Mouse (Mus musculus): ENCODE results near the gene Rab24. TPM values are rescaled to one million over a fixed set of nuclear protein-coding genes. Genes with fewer than 3 reads are reported as not detected.

Gene Rab24
- polyA plus RNA-seq, 1 experiment from 2014 or later, result 62.0 TPM

GRCm38 (mm10) chr13:55300913-55301312, 20.8 kb downstream of the Rab24 start:
- Histone ChIP-seq H3K4me1 (replicated peaks) (no peaks in the 10 kb centered on the region), H3K36me3 (peaks cover 76% of the 10 kb centered on the region), H3K4me2 (no peak overlapping the region), H3K9me3 (replicated peaks) (no peaks in the 10 kb centered on the region), H3K4me3 (no peak overlapping the region), H3K9ac (no peak overlapping the region), H3K27me3 (replicated peaks) (no peaks in the 10 kb centered on the region), H3K27ac (ENCODE audit: poor library complexity, severe bottlenecking) (no peak overlapping the region)
- no peak for ATAC-seq (ENCODE audit: insufficient number of reproducible peaks, low FRiP score)
- 86% methylated on average over 5 of the region's 5 CpGs for WGBS

GRCm38 (mm10) chr13:55296760-55297159, 25.0 kb downstream of the Rab24 start:
- Histone ChIP-seq H3K27ac (ENCODE audit: poor library complexity, severe bottlenecking) (no peak overlapping the region), H3K4me3 (no peak overlapping the region), H3K9ac (no peak overlapping the region), H3K4me2 (no peak overlapping the region), H3K27me3 (replicated peaks) (no peaks in the 10 kb centered on the region), H3K36me3 (peaks cover 76% of the 10 kb centered on the region), H3K4me1 (replicated peaks) (no peaks in the 10 kb centered on the region), H3K9me3 (replicated peaks) (no peaks in the 10 kb centered on the region)
- 95% methylated on average over 1 of the region's 1 CpGs for WGBS
- no peak for ATAC-seq (ENCODE audit: insufficient number of reproducible peaks, low FRiP score)

- H3K36me3 ChIP-seq, result peaks cover 77% of the 10 kb centered on the region
- H3K4me1 ChIP-seq (replicated peaks), result no peaks in the 10 kb centered on the region
- ATAC-seq (ENCODE audit: insufficient number of reproducible peaks, low FRiP score), result no peak
- no peak overlapping the region for H3K9ac ChIP-seq
- H3K4me3 ChIP-seq, result no peak overlapping the region
- no peaks in the 10 kb centered on the region for H3K27me3 ChIP-seq (replicated peaks)
- H3K9me3 ChIP-seq (replicated peaks), result no peaks in the 10 kb centered on the region
- H3K27ac ChIP-seq (ENCODE audit: poor library complexity, severe bottlenecking), result no peak overlapping the region
- 90% methylated on average over 3 of the region's 3 CpGs for WGBS
- no peak overlapping the region for H3K4me2 ChIP-seq
Measured at GRCm38 (mm10) chr13:55288854-55289253, 32.9 kb downstream of the Rab24 start.

GRCm38 (mm10) chr13:55277646-55278045, 44.1 kb downstream of the Rab24 start:
- ATAC-seq (ENCODE audit: insufficient number of reproducible peaks, low FRiP score), result no peak
- Histone ChIP-seq H3K4me3 (no peak overlapping the region), H3K4me1 (replicated peaks) (no peaks in the 10 kb centered on the region), H3K27ac (ENCODE audit: poor library complexity, severe bottlenecking) (no peak overlapping the region), H3K27me3 (replicated peaks) (no peaks in the 10 kb centered on the region), H3K9ac (no peak overlapping the region), H3K9me3 (replicated peaks) (no peaks in the 10 kb centered on the region), H3K4me2 (no peak overlapping the region), H3K36me3 (peaks cover 60% of the 10 kb centered on the region)
- WGBS, result 78% methylated on average over 5 of the region's 5 CpGs

GRCm38 (mm10) chr13:55277203-55277602, 44.5 kb downstream of the Rab24 start:
- Histone ChIP-seq H3K9me3 (replicated peaks) (no peaks in the 10 kb centered on the region), H3K4me2 (no peak overlapping the region), H3K9ac (no peak overlapping the region), H3K27ac (ENCODE audit: poor library complexity, severe bottlenecking) (no peak overlapping the region), H3K4me3 (no peak overlapping the region), H3K4me1 (replicated peaks) (no peaks in the 10 kb centered on the region), H3K27me3 (replicated peaks) (no peaks in the 10 kb centered on the region), H3K36me3 (peaks cover 58% of the 10 kb centered on the region)
- ATAC-seq (ENCODE audit: insufficient number of reproducible peaks, low FRiP score), result no peak
- 88% methylated on average over 5 of the region's 5 CpGs for WGBS

Other genes with a start within 250 kb of the Rab24 start
- 14.3 and 15.4 TPM in 2 replicates for gene Uimc1, start 221.6 kb downstream of the Rab24 start, polyA plus RNA-seq (2016; fragmentation: Nextera tagmentation; extraction: Ambion mirVana)
- gene Zfp346, start 216.6 kb downstream of the Rab24 start, polyA plus RNA-seq (2016; fragmentation: Nextera tagmentation; extraction: Ambion mirVana), result 18.6 and 20.5 TPM in 2 replicates
- not detected in 2 replicates for gene Gm17617, start 188.4 kb downstream of the Rab24 start, polyA plus RNA-seq (2016; fragmentation: Nextera tagmentation; extraction: Ambion mirVana)
- 0.45 and 0.51 TPM in 2 replicates for gene Fgfr4, start 169.3 kb downstream of the Rab24 start, polyA plus RNA-seq (2016; fragmentation: Nextera tagmentation; extraction: Ambion mirVana)
- gene Nsd1, start 112.2 kb downstream of the Rab24 start, polyA plus RNA-seq (2016; fragmentation: Nextera tagmentation; extraction: Ambion mirVana), result 52.7 and 53.9 TPM in 2 replicates
- gene Prelid1, start 1.4 kb downstream of the Rab24 start, polyA plus RNA-seq (2016; fragmentation: Nextera tagmentation; extraction: Ambion mirVana), result 328 and 343 TPM in 2 replicates
- gene Mxd3, start 7.9 kb upstream of the Rab24 start, polyA plus RNA-seq (2016; fragmentation: Nextera tagmentation; extraction: Ambion mirVana), result 14.7 and 15.2 TPM in 2 replicates
- gene Lman2, start 40.8 kb upstream of the Rab24 start, polyA plus RNA-seq (2016; fragmentation: Nextera tagmentation; extraction: Ambion mirVana), result 105 and 106 TPM in 2 replicates
- 0.42 and 0.52 TPM in 2 replicates for gene Rgs14, start 47.8 kb upstream of the Rab24 start, polyA plus RNA-seq (2016; fragmentation: Nextera tagmentation; extraction: Ambion mirVana)
- gene Slc34a1, start 76.2 kb upstream of the Rab24 start, polyA plus RNA-seq (2016; fragmentation: Nextera tagmentation; extraction: Ambion mirVana), result not detected in 2 replicates
- gene Pfn3, start 93.3 kb upstream of the Rab24 start, polyA plus RNA-seq (2016; fragmentation: Nextera tagmentation; extraction: Ambion mirVana), result not detected in 2 replicates
- 0.96 TPM in 1 of 2 replicates, not detected in the other for gene F12, start 104.8 kb upstream of the Rab24 start, polyA plus RNA-seq (2016; fragmentation: Nextera tagmentation; extraction: Ambion mirVana)
- 27.6 and 29.1 TPM in 2 replicates for gene Grk6, start 123.1 kb upstream of the Rab24 start, polyA plus RNA-seq (2016; fragmentation: Nextera tagmentation; extraction: Ambion mirVana)
- 0.41 TPM in 1 of 2 replicates, not detected in the other for gene Prr7, start 142.3 kb upstream of the Rab24 start, polyA plus RNA-seq (2016; fragmentation: Nextera tagmentation; extraction: Ambion mirVana)
- gene Dbn1, start 166.2 kb upstream of the Rab24 start, polyA plus RNA-seq (2016; fragmentation: Nextera tagmentation; extraction: Ambion mirVana), result 101 TPM in 2 replicates
- gene Pdlim7, start 191.7 kb upstream of the Rab24 start, polyA plus RNA-seq (2016; fragmentation: Nextera tagmentation; extraction: Ambion mirVana), result 427 and 428 TPM in 2 replicates
- gene Dok3, start 207.3 kb upstream of the Rab24 start, polyA plus RNA-seq (2016; fragmentation: Nextera tagmentation; extraction: Ambion mirVana), result 1.4 and 1.7 TPM in 2 replicates
- 30.8 and 34.8 TPM in 2 replicates for gene Ddx41, start 214.7 kb upstream of the Rab24 start, polyA plus RNA-seq (2016; fragmentation: Nextera tagmentation; extraction: Ambion mirVana)
- gene Fam193b, start 249.2 kb upstream of the Rab24 start, polyA plus RNA-seq (2016; fragmentation: Nextera tagmentation; extraction: Ambion mirVana), result 24.3 and 24.4 TPM in 2 replicates

Data from heart, embryonic 12.5 days (tissue).